Mouse (Mus musculus) C2C12 (cell line): ENCODE data around the gene Cfl2. TPM values are rescaled to one million over a fixed set of nuclear protein-coding genes. Genes with fewer than 3 reads are reported as not detected.
"Not testable (repeated sequence)": the region's sequence is repeated elsewhere in the genome, so short reads cannot be mapped to it uniquely, and the experiment has no call there.

Experiments
- H3K27me3 ChIP-seq: one replicate; pipeline ENCODE4 v1.6.1; 2011; ENCODE audit not compliant: control insufficient read depth, insufficient read depth, insufficient read length
- H3K36me3 ChIP-seq: one replicate; pipeline ENCODE4 v1.6.1; 2011; ENCODE audit not compliant: control insufficient read depth, insufficient read depth
- H3K4me3 ChIP-seq: one replicate; pipeline ENCODE4 v1.5.1; 2011; ENCODE audit warnings: mild to moderate bottlenecking, control low read depth; ENCODE audit not compliant: poor library complexity, insufficient read depth, severe bottlenecking
- H3K79me2 ChIP-seq: one replicate; pipeline ENCODE4 v1.6.1; 2011; ENCODE audit not compliant: control insufficient read depth, insufficient read depth
- H3K79me3 ChIP-seq: one replicate; pipeline ENCODE4 v1.6.1; 2011; ENCODE audit warnings: low read depth, control low read depth
- H3ac ChIP-seq: one replicate; pipeline ENCODE3; 2011; ENCODE audit warnings: low read depth; ENCODE audit not compliant: control insufficient read depth, insufficient read length
- CEBPB ChIP-seq: IDR thresholded peaks from one replicate; pipeline ENCODE4 v1.6.1; 2011; ENCODE audit warnings: low read depth, mild to moderate bottlenecking, control low read depth, moderate library complexity
- CTCF ChIP-seq: IDR thresholded peaks from one replicate; pipeline ENCODE4 v1.5.1; 2011; ENCODE audit not compliant: control insufficient read depth, insufficient read depth, insufficient read length
- FOSL1 ChIP-seq: IDR thresholded peaks from one replicate; pipeline ENCODE4 v1.8.0; 2011; ENCODE audit warnings: mild to moderate bottlenecking, low read length; ENCODE audit not compliant: poor library complexity, insufficient read depth, severe bottlenecking
- MAX ChIP-seq: IDR thresholded peaks from one replicate; pipeline ENCODE4 v1.6.1; 2011; ENCODE audit warnings: mild to moderate bottlenecking, control low read depth
- MYOD1 ChIP-seq: IDR thresholded peaks from one replicate; pipeline ENCODE4 v1.6.1; 2011; ENCODE audit warnings: low read depth; ENCODE audit not compliant: control insufficient read depth, insufficient read length
- MYOG ChIP-seq: IDR thresholded peaks from one replicate; pipeline ENCODE4 v1.6.1; 2011; ENCODE audit not compliant: control insufficient read depth, insufficient read length; ENCODE audit errors: extremely low read depth
- USF1 ChIP-seq: IDR thresholded peaks from one replicate; pipeline ENCODE4 v1.6.1; 2011; ENCODE audit warnings: low read depth, mild to moderate bottlenecking, control low read depth, moderate library complexity
- polyA plus RNA-seq: library from polyadenylated mRNA; unstranded; fragments of >200 nt; fragmentation: generic; extraction: Trizol; gene quantifications from one replicate; pipeline ENCODE4 v1.2.1, GENCODE M21; 2012; ENCODE audit warnings: missing spikeins

Cfl2 gene
- polyA plus RNA-seq, 1 experiment, result 56.5 TPM

DNA sequence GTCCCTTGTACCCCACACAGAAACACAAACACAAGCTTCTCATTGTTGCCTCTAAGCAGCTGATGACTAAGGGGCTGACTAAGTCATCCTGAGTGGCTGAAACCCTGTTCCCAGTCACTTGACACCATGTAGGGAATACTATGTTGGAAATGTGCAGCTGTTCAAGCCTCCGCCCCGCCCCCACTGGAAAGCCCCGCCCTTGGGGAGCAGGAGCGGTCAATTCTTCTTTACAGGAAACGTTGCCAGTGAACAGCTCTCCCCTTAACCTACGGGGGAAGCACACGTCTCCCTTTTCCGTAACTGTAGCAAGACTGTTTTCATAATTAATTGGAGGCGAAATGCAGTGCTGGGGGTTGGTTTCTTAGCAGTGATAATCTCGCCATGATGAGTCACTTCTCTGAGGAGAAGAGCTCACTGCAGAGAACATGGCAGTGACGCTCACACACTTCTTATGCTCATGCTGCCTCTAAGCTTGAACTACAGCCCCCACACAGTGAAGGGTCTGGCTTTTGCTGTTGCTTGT, 27.7 kb downstream of the Cfl2 start:
- Histone ChIP-seq H3K27me3 (no peaks in the 10 kb centered on the region), H3K79me2 (no peaks in the 10 kb centered on the region), H3K4me3 (no peak overlapping the region), H3ac (peak overlapping the region; percentile 19), H3K36me3 (no peaks in the 10 kb centered on the region), H3K79me3 (no peaks in the 10 kb centered on the region)
- TF ChIP-seq MYOG (no peak), FOSL1 (peak; percentile 45), MAX (no peak), MYOD1 (peak; percentile 89), CEBPB (no peak), USF1 (no peak), CTCF (no peak)

DNA sequence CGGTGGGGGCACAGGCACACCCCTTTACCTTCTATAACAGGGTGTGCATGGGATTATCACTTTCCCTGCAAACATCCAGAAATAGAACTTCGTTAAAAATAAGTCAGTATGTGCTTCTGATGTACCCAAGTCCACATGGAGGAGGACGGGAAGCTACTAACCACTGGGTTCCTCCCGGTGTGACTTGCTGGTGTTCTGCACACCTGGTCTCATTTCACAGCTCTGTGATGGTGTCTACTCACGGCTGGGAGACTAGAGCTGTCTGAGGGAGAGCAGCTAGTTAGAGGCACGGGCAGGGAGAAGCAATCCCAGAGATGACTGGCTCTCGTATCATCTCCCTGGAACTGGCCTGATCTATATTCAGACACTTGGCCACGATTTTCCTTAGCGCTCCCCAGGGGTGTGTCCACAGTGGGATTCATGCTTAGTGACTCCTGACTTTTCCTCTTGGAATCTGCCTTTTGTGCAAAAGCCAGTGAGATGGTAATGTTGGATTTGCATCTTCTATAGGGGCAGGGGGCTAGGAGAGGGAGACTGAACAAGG, 28.7 kb downstream of the Cfl2 start:
- Histone ChIP-seq H3ac (peak overlapping the region; percentile 34), H3K79me3 (no peaks in the 10 kb centered on the region), H3K27me3 (no peaks in the 10 kb centered on the region), H3K36me3 (no peaks in the 10 kb centered on the region), H3K4me3 (no peak overlapping the region), H3K79me2 (no peaks in the 10 kb centered on the region)
- no peak for TF ChIP-seq MYOG

DNA sequence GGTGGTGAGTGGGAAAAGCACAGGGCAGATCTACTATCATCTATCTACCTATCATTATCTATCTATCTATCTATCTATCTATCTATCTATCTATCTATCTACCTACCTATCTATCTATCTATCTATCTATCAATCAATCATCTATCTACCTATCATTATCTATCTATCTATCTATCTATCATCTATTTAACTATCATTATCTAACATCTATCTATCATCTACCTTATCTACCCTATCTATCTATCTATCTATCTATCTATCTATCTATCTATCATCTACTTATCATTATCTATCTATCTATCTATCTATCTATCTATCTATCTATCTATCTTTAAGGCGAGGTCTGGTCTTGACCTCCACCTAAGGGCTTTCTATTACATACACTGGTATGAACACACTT, 30.8 kb downstream of the Cfl2 start:
- not testable (repeated sequence) for H3ac ChIP-seq, H3K79me3 ChIP-seq, H3K79me2 ChIP-seq, H3K36me3 ChIP-seq, H3K27me3 ChIP-seq, H3K4me3 ChIP-seq

DNA sequence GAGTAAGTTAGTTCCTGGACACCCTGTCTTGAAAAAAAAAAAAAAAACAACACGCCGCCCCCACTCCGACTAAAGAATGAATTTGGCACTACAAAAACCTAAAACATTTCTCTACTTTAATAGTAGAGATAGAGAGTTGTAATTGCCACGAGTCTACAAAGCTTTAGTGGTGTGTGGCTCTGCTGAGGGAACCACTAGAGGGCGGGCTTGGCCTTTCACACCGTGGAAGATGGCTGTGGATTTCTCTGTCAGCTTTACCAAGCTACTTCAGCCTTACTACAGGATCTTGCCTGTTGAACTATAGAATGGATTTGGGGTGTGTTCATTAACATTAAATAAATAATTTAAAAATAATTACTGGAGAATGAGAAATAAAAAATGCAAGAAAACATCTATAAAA, 32.1 kb downstream of the Cfl2 start:
- H3ac ChIP-seq, result no peak overlapping the region
- H3K27me3 ChIP-seq, result no peaks in the 10 kb centered on the region
- no peak overlapping the region for H3K4me3 ChIP-seq
- H3K79me2 ChIP-seq, result no peaks in the 10 kb centered on the region
- TF ChIP-seq MYOD1 (no peak), CTCF (peak; percentile 69), CEBPB (no peak), USF1 (no peak), MYOG (no peak)
- H3K79me3 ChIP-seq, result no peaks in the 10 kb centered on the region
- no peaks in the 10 kb centered on the region for H3K36me3 ChIP-seq

DNA sequence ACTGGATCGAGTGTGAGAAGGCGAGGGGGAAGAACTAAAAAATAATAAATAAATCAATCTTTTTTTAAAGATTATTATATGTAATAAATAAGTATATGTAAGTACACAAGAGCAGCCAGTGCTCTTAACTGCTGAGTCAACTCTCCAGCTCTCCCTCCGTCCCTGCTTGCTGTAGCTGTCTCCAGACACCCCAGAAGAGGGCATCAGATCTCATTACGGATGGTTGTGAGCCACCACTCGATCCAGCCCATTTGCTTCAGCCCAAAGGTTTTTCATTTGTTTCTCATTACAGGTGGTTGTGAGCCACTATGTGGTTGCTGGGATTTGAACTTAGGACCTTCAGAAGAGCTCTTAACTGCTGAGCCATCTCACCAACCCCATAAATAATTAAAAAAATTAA, 32.8 kb downstream of the Cfl2 start:
- no peak for TF ChIP-seq MYOG
- TF ChIP-seq MAX, result no peak
- no peak for TF ChIP-seq USF1
- no peak for TF ChIP-seq CEBPB
- TF ChIP-seq MYOD1, result no peak
- TF ChIP-seq CTCF, result no peak
- no peak for TF ChIP-seq FOSL1
- Histone ChIP-seq H3ac (no peak overlapping the region), H3K36me3 (no peaks in the 10 kb centered on the region), H3K4me3 (no peak overlapping the region), H3K27me3 (no peaks in the 10 kb centered on the region), H3K79me3 (no peaks in the 10 kb centered on the region), H3K79me2 (no peaks in the 10 kb centered on the region)

DNA sequence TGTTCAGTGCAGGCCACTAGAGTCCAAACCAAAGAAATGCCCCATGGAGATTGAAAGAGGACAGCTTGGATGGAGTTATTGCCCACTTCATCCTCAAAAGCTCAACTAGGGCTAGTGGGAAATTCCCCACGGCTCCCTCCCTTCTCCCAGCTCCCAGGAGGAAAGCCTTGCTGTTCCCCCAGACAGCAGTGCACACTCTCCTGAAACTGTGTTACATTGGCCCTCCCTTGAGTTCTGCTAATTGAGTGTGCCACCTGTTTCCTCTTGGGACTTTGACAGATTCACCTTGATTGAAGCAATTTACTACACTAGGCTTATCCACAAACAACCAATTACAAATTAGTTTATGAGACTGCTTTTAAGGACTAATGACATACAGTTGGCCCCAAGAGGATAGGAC, 34.6 kb downstream of the Cfl2 start:
- Histone ChIP-seq H3K36me3 (no peaks in the 10 kb centered on the region), H3K79me2 (no peaks in the 10 kb centered on the region), H3K27me3 (no peaks in the 10 kb centered on the region), H3ac (no peak overlapping the region), H3K79me3 (no peaks in the 10 kb centered on the region), H3K4me3 (no peak overlapping the region)
- no peak for TF ChIP-seq MYOG
- no peak for TF ChIP-seq FOSL1
- no peak for TF ChIP-seq MAX
- no peak for TF ChIP-seq CEBPB
- no peak for TF ChIP-seq CTCF
- TF ChIP-seq MYOD1, result no peak

DNA sequence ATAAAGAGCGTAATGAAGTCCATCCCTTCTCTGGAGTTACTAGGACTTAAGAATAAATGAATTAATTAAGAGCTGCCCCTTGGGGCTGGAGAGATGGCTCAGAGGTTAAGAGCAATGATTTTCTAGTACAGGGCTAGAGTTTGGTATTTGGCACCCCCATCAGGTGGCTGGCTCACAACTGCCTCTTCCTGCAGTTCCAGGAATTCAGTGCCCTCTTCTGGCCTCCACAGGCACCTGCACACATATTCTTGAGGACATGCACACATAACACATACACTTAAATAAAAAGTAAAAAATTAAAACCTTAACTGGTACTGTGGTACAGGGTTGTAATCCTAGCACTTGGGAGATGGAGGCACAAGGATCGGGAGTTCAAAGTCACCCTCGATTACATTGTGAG, 37.5 kb downstream of the Cfl2 start:
- peak; percentile 15 for TF ChIP-seq CTCF
- no peak for TF ChIP-seq CEBPB
- no peak for TF ChIP-seq MAX
- no peak for TF ChIP-seq MYOG
- no peak for TF ChIP-seq MYOD1
- H3K79me2 ChIP-seq, result no peaks in the 10 kb centered on the region
- H3K27me3 ChIP-seq, result no peaks in the 10 kb centered on the region
- H3K36me3 ChIP-seq, result no peaks in the 10 kb centered on the region
- H3ac ChIP-seq, result no peak overlapping the region
- H3K4me3 ChIP-seq, result no peak overlapping the region
- no peaks in the 10 kb centered on the region for H3K79me3 ChIP-seq
